Mouse (Mus musculus) CH12.LX (cell line): ENCODE results near the gene E130114P18Rik. TPM values are rescaled to one million over a fixed set of nuclear protein-coding genes. Genes with fewer than 3 reads are reported as not detected.

Experiments used
- DNase-seq: peaks from one replicate; pipeline ENCODE4 v3.0.0-alpha.2; 2013; ENCODE audit errors: extremely low read depth
- H3K27ac ChIP-seq: 2 replicates; pipeline ENCODE4 v1.5.1; 2012; ENCODE audit warnings: low read depth, mild to moderate bottlenecking, control low read depth, moderate library complexity; ENCODE audit not compliant: insufficient read depth
- H3K27me3 ChIP-seq: replicated peaks from 2 replicates; pipeline ENCODE3; 2012; ENCODE audit warnings: inconsistent platforms
- H3K36me3 ChIP-seq, 2 experiments: replicated peaks in 1 of 2; 2 replicates each; pipeline versions ENCODE3 to v1.6.1; 2012; ENCODE audit warnings: inconsistent platforms in 1 of 2, low read length in 1 of 2, mild to moderate bottlenecking in 1 of 2, mixed read lengths in 1 of 2, moderate library complexity in 1 of 2; ENCODE audit not compliant: control insufficient read depth in 1 of 2, insufficient read depth in 1 of 2
- H3K4me1 ChIP-seq, 2 experiments: 2 replicates each; pipeline ENCODE4 v1.6.1; 2012; ENCODE audit warnings: inconsistent platforms in 1 of 2, moderate library complexity in 1 of 2; ENCODE audit not compliant: insufficient read depth in 2 of 2, control insufficient read depth in 1 of 2
- H3K4me2 ChIP-seq: 2 replicates; pipeline ENCODE4 v1.6.1; 2012; ENCODE audit warnings: low read depth, mild to moderate bottlenecking, control low read depth; ENCODE audit not compliant: poor library complexity, insufficient read depth, severe bottlenecking
- H3K4me3 ChIP-seq, 3 experiments: fragments of 150-350 bp in 1 of 3; sonication (generic) in 1 of 3; replicated peaks in 1 of 3; 2 replicates each; pipeline versions ENCODE3 to v1.5.1; 2011 to 2012; ENCODE audit warnings: low read depth in 2 of 3, low read length in 2 of 3, mild to moderate bottlenecking in 2 of 3, moderate library complexity in 2 of 3, control low read depth in 1 of 3, improper control_type of control experiment in 1 of 3, inconsistent platforms in 1 of 3, mixed read lengths in 1 of 3; ENCODE audit not compliant: poor library complexity in 1 of 3
- H3K79me2 ChIP-seq: replicated peaks from 2 replicates; pipeline ENCODE4 v1.6.1; 2012; ENCODE audit warnings: mild to moderate bottlenecking, moderate library complexity; ENCODE audit not compliant: control insufficient read depth, poor library complexity, insufficient read depth, severe bottlenecking; ENCODE audit errors: extremely low read depth
- H3K9ac ChIP-seq: 2 replicates; pipeline ENCODE4 v1.6.1; 2012; ENCODE audit warnings: low read depth, mild to moderate bottlenecking, control low read depth, moderate library complexity; ENCODE audit not compliant: insufficient read depth
- H3K9me3 ChIP-seq: replicated peaks from 2 replicates; pipeline ENCODE3; 2012; ENCODE audit warnings: low read length, inconsistent platforms, mixed read lengths
- CHD1 ChIP-seq: IDR thresholded peaks from 2 replicates; pipeline ENCODE4 v1.6.1; 2012; ENCODE audit warnings: low read depth, low read length, improper control_type of control experiment, inconsistent platforms
- CHD2 ChIP-seq: IDR thresholded peaks from 2 replicates; pipeline ENCODE4 v1.6.1; 2011; ENCODE audit warnings: low read length, improper control_type of control experiment
- CTCF ChIP-seq, 2 experiments: IDR thresholded peaks in 1 of 2; conservative IDR thresholded peaks in 1 of 2; 2 replicates each; pipeline ENCODE4 v1.5.1; 2011 to 2012; ENCODE audit warnings: low read depth in 2 of 2, low read length in 2 of 2, improper control_type of control experiment in 1 of 2, inconsistent platforms in 1 of 2, mild to moderate bottlenecking in 1 of 2, moderate library complexity in 1 of 2
- E2F4 ChIP-seq: IDR thresholded peaks from 2 replicates; pipeline ENCODE4 v1.6.1; 2011; ENCODE audit warnings: low read depth, low read length, improper control_type of control experiment; ENCODE audit not compliant: insufficient replicate concordance
- ELF1 ChIP-seq: IDR thresholded peaks from 2 replicates; pipeline ENCODE4 v1.6.1; 2014; ENCODE audit warnings: low read depth, mild to moderate bottlenecking, inconsistent platforms, low read length, improper control_type of control experiment
- EP300 ChIP-seq: IDR thresholded peaks from 2 replicates; pipeline ENCODE4 v1.6.1; 2011; ENCODE audit warnings: low read length, improper control_type of control experiment
- IRF4 ChIP-seq: IDR thresholded peaks from 2 replicates; pipeline ENCODE4 v1.6.1; 2014; ENCODE audit warnings: low read depth, mild to moderate bottlenecking, inconsistent platforms, low read length, improper control_type of control experiment
- JUN ChIP-seq: IDR thresholded peaks from 2 replicates; pipeline ENCODE4 v1.6.1; 2011; ENCODE audit warnings: low read depth, mild to moderate bottlenecking, low read length, improper control_type of control experiment, moderate library complexity; ENCODE audit not compliant: insufficient read depth
- KAT2A ChIP-seq: IDR thresholded peaks from 2 replicates; pipeline ENCODE4 v1.6.1; 2012; ENCODE audit warnings: low read length, improper control_type of control experiment, inconsistent platforms; ENCODE audit not compliant: insufficient replicate concordance
- MAFK ChIP-seq: IDR thresholded peaks from 2 replicates; pipeline ENCODE4 v1.6.1; 2011; ENCODE audit warnings: low read length, improper control_type of control experiment; ENCODE audit not compliant: insufficient replicate concordance
- MAZ ChIP-seq: IDR thresholded peaks from 2 replicates; pipeline ENCODE4 v1.6.1; 2012; ENCODE audit warnings: low read depth, mild to moderate bottlenecking, inconsistent platforms, low read length, improper control_type of control experiment, moderate library complexity
- MXI1 ChIP-seq: IDR thresholded peaks from 2 replicates; pipeline ENCODE4 v1.6.1; 2011; ENCODE audit warnings: mild to moderate bottlenecking, low read depth, low read length, improper control_type of control experiment
- MYC ChIP-seq: IDR thresholded peaks from 2 replicates; pipeline ENCODE4 v1.6.1; 2011; ENCODE audit warnings: low read depth, mild to moderate bottlenecking, improper control_type of control experiment, low read length
- SMC3 ChIP-seq: IDR thresholded peaks from 2 replicates; pipeline ENCODE4 v1.6.1; 2011; ENCODE audit warnings: low read depth, low read length, improper control_type of control experiment
- TBP ChIP-seq: conservative IDR thresholded peaks from 2 replicates; pipeline ENCODE4 v1.6.1; 2011; ENCODE audit warnings: low read depth, low read length, improper control_type of control experiment
- TCF12 ChIP-seq: IDR thresholded peaks from 2 replicates; pipeline ENCODE4 v1.6.1; 2014; ENCODE audit warnings: low read depth, mild to moderate bottlenecking, inconsistent platforms, low read length, improper control_type of control experiment
- USF1 ChIP-seq: IDR thresholded peaks from 2 replicates; pipeline ENCODE4 v1.6.1; 2014; ENCODE audit warnings: low read depth, mild to moderate bottlenecking, inconsistent platforms, low read length, improper control_type of control experiment
- ZKSCAN1 ChIP-seq: IDR thresholded peaks from 2 replicates; pipeline ENCODE4 v1.6.1; 2012; ENCODE audit warnings: low read depth, inconsistent platforms, low read length, improper control_type of control experiment, borderline replicate concordance
- ZNF384 ChIP-seq: IDR thresholded peaks from 2 replicates; pipeline ENCODE4 v1.6.1; 2012; ENCODE audit warnings: low read depth, low read length, improper control_type of control experiment, inconsistent platforms
- dilution Hi-C: fragments of 300-500 bp; cut with MboI; formaldehyde crosslinking; loops from 2 replicates; pipeline ENCODE4 v1.14.3; 2020; ENCODE audit warnings: low sequenced_read_pairs; ENCODE audit not compliant: extremely low pct_unique_long_range_greater_than_20kb, extremely low pct_ligation_motif_present
- in situ Hi-C: fragments of 300-500 bp; cut with MboI; formaldehyde crosslinking; loops from 3 replicates; pipeline ENCODE4 v1.14.3; 2019; ENCODE audit warnings: low sequenced_read_pairs, low pct_ligation_motif_present, low pct_unique_long_range_greater_than_20kb, mixed read lengths
- polyA plus RNA-seq: library from polyadenylated mRNA; unstranded; fragments of >175 nt; gene quantifications from 2 replicates; pipeline ENCODE4 v1.2.1, GENCODE M21; 2012; ENCODE audit warnings: low read depth; ENCODE audit not compliant: insufficient read length
- total RNA-seq, 2 experiments: library from RNA; depleted of rRNA; stranded (reverse); fragments of 300-350 nt in 1 of 2; fragments of >200 nt in 1 of 2; gene quantifications; 2 replicates each; pipeline ENCODE4 v1.2.3; 2012 to 2014

E130114P18Rik gene
- total and polyA plus RNA-seq, 3 experiments: not detected

- peaks cover 72% of the 10 kb centered on the region for H3K9me3 ChIP-seq
- TF ChIP-seq E2F4 (no peak), MXI1 (no peak), ELF1 (no peak), CHD2 (no peak), USF1 (no peak), MYC (no peak), MAZ (no peak), CTCF (conservative IDR thresholded peaks at IDR 0.05 in 1 of 2, IDR thresholded peaks at IDR 0.05 in 1 of 2; ENCODE audit: low read depth in 2 of 2, low read length in 2 of 2) (no peak), KAT2A (no peak), ZNF384 (no peak), CHD1 (no peak), SMC3 (no peak), TBP (no peak)
- no peaks in the 10 kb centered on the region for H3K79me2 ChIP-seq
- no peak for DNase-seq
- H3K27ac ChIP-seq: no peak overlapping the region
- dilution Hi-C loops: no loop called here
- in situ Hi-C loops: no loop called here
- H3K36me3 ChIP-seq: no peaks in the 10 kb centered on the region
- H3K4me2 ChIP-seq: no peak overlapping the region
- H3K4me3 ChIP-seq: no peak overlapping the region
- no peaks in the 10 kb centered on the region for H3K4me1 ChIP-seq
- H3K27me3 ChIP-seq: no peaks in the 10 kb centered on the region
- H3K9ac ChIP-seq: no peak overlapping the region
Observed at GRCm38 (mm10) chr4:97640385-97640784, 137.5 kb downstream of the E130114P18Rik start.

GRCm38 (mm10) chr4:97636569-97636968 lies 141.3 kb downstream of the E130114P18Rik start:
- peaks cover 77% of the 10 kb centered on the region for H3K9me3 ChIP-seq
- no peak for DNase-seq
- no peak overlapping the region for H3K27ac ChIP-seq
- in situ Hi-C loops (no loop called here), dilution Hi-C loops (no loop called here)
- H3K79me2 ChIP-seq: no peaks in the 10 kb centered on the region
- no peak for TF ChIP-seq USF1
- no peak for TF ChIP-seq JUN
- no peak for TF ChIP-seq IRF4
- no peak for TF ChIP-seq EP300
- TF ChIP-seq TCF12: no peak
- no peak for TF ChIP-seq CHD2
- TF ChIP-seq MAFK: no peak
- TF ChIP-seq CTCF (conservative IDR thresholded peaks at IDR 0.05 in 1 of 2, IDR thresholded peaks at IDR 0.05 in 1 of 2; ENCODE audit: low read depth in 2 of 2, low read length in 2 of 2): no peak
- TF ChIP-seq ZKSCAN1: no peak
- no peak for TF ChIP-seq ZNF384
- H3K4me1 ChIP-seq: no peaks in the 10 kb centered on the region
- no peak overlapping the region for H3K4me2 ChIP-seq
- no peaks in the 10 kb centered on the region for H3K27me3 ChIP-seq
- no peak overlapping the region for H3K4me3 ChIP-seq
- H3K36me3 ChIP-seq: no peaks in the 10 kb centered on the region
- H3K9ac ChIP-seq: no peak overlapping the region
